Mouse (Mus musculus): ENCODE measurements around the gene Cdk7.

The Cdk7 gene

DNA sequence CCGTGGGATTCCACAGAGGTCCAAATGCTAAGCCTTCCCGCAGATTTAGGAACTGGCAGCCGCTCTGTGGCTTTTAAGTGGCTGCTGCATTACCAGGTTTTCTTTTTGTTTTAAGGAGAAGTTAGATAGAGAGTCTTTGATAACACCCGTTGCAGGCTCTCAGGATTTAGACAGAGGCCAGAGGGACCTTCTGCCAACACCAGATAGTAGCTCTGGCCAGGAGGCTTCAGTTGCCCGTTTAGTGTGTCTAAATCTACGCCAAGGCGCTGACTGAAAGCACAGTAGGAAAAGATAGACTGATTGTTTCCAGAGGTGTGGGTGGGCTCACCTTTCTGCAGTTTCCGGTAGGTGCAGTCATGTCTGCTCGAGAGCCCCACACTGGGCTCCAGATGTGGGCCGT lies 5.5 kb downstream of the Cdk7 start:
- in situ Hi-C loops (cut with MboI), result no loop called here

- in situ Hi-C loops (cut with MboI), result no loop called here
Measured at GRCm38 (mm10) chr13:100724051-100724754, 6.5 kb downstream of the Cdk7 start.

DNA sequence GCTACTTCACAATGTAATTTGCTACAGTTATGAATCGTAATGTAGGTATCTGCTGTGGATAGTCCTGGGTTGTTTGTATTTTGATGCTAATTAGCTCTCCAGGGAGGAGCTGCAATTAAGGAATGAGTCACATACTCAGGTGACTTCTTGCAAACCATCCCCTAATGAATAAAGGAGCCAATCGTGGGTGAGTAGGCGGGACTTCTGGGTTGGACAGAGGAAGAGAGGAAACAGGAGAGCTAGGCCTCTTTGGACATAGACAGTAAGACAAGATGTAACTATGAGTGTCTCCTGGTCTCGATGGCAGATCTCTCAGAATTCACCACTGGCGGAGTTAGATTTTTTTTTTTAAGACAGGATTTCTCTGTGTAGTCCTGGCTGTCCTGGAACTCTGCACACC lies 9.1 kb downstream of the Cdk7 start:
- in situ Hi-C loops (cut with MboI), result no loop called here

- in situ Hi-C loops (cut with MboI), result no loop called here
Measured at GRCm38 (mm10) chr13:100715467-100715866, 15.3 kb downstream of the Cdk7 start.

DNA sequence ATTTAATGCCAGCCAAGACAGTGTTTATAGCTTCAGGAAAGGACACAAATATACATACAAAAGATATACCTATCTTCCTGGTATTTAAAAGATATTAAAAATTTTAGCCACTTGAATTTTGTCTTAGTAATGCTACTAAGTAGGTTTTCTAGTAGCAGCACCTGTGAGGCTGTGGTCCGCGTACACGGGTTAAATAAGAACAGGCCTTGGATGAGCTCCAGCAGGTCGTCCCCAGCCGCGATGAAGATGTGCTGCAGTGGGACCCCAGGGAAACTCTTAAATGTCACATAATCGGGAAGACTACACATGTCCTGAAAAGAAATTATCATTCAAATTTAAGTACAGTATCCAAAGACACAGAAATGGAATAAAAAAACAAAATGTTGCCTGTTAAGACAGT lies 24.5 kb downstream of the Cdk7 start:
- in situ Hi-C loops (cut with MboI), result no loop called here

DNA sequence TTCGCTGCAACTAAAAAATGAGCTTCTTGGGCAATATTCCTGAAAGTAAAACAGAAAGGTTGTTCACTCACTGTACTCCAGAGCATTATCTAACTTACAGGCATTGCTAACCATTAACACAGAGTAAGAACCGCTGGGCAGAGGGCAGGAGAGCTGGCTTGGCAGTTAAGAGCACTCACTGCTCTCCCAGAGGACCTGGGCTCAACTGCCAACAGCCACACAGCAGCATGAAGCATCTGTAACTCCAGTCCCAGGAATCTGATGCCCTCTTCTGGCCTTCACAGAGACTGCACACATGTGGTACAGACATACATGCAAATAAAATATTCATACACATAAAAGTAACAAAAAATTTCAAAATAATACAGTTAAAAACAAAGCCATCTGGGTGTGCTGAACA lies 27.3 kb downstream of the Cdk7 start:
- in situ Hi-C loops (cut with MboI), result no loop called here

GRCm38 (mm10) chr13:100698866-100699265 lies 31.9 kb downstream of the Cdk7 start:
- in situ Hi-C loops (cut with MboI), result no loop called here

DNA sequence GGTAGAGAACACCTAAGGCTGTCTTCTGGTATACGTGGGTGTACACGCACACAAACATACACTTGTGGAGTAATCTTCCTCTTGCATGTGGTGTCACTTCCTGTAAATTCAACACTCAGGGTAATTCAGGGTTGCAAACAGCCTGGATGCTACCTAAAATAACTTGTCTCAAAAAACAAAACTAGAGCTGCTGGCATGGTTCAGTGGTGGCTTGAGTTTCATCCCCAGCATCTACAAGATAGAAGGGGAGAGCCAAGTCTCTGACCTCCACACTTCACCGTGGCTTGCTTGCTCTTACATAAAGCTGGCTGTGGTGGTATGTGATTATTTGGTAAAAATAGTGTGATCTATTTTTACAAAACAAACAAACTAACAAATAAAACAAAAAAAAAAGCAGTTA lies 33.2 kb downstream of the Cdk7 start:
- in situ Hi-C loops (cut with MboI), result no loop called here

DNA sequence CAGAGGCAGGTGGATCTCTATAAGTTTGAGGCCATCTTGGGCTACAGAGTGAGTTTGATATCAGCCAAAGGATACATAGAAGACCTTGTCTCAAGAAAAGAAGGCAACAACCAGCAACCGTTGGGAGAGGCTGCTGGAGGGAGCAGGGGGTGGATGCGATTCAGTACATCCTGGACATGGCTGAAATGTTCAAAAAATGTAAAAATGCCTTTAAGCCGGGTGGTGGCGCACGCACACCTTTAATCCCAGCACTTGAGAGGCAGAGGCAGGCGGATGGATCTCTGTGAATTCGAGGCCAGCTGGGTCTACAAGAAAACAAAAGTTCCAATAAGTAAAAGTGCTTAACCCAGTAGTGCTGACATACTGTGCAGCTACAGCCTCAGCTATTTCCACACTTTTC lies 43.2 kb downstream of the Cdk7 start:
- in situ Hi-C loops (cut with MboI), result no loop called here

GRCm38 (mm10) chr13:100684355-100684754 lies 46.4 kb downstream of the Cdk7 start:
- in situ Hi-C loops (cut with MboI), result no loop called here

GRCm38 (mm10) chr13:100682837-100683236 lies 47.9 kb downstream of the Cdk7 start:
- in situ Hi-C loops (cut with MboI), result no loop called here

DNA sequence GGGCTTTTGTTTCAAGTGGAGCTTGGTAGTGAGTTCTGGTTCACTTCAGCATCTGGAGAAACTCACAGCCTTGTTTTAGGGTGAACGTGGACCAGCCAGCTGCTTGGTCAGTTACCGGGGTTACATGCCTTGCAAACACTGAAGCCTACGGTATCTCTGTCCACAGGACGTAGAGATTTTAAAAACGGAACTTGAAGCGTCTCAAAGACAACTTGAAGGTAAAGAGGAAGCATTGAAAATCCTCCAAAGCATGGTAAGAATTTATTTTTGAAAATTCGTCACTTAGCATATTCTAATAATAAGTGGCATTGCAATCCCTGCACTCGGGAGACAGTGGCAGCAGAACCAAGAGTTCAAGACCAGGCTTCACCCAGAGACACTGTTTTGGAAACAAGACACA lies 49.1 kb downstream of the Cdk7 start:
- in situ Hi-C loops (cut with MboI), result no loop called here

DNA sequence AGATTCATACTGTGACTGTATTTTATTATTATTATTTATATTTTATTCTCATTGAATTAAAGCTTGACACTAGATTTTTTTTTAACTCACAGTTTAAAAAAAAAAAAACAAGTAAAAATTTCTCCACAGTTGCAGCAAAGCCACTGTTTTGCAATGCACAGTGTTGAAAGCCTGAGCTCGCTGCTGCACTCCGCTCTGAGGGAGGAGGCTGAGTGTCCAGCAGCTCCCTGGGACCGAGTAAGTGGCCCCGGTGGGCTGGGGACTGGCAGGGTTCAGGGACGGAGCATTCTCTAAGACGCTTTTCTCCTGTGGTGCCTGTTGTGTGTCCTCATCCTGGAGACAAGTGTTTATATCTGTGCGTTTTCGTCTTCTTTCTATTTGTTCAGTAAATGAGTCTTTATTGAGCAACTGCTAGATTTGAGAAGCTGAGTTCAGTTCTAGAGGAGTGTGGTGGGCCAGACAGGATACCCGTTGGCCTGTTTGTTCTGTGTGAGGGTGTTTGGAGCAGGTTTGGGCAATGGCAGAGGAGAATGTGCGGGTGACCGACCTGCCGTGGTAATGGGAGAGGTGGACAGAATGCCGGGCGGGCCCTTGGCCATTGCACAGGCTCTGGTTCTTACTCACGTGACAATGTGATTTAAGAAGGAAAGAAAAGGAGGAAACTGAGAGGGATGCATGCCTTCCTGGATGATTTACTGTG lies 54.7 kb downstream of the Cdk7 start:
- in situ Hi-C loops (cut with MboI), result no loop called here

DNA sequence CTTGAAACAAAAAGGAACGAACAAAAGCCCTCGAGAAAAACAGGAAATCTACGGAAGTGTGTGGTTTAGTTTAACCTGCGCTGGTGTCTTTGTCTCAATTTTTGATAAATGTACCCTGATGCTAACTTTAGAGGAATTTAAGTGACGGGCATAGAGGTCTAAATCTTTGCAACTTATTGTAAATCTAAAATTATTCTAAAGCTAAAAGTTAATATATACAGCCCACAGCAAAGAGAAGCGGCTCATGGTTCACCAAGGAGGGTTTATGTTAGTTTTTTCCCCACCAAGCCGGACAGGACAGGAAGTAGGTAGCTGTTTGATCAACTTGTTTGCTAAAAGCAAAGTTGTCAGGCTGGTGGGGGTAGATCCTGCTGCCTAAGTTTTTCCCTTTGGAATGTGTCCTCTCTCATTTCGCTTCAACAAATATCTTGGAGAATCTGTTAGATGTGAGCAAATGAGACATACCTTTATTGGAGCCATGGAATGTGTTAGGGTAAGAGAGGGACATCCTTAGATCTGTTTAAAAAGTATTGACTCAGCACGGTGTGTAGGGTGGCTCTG lies 60.5 kb downstream of the Cdk7 start:
- in situ Hi-C loops (cut with MboI), result no loop called here

DNA sequence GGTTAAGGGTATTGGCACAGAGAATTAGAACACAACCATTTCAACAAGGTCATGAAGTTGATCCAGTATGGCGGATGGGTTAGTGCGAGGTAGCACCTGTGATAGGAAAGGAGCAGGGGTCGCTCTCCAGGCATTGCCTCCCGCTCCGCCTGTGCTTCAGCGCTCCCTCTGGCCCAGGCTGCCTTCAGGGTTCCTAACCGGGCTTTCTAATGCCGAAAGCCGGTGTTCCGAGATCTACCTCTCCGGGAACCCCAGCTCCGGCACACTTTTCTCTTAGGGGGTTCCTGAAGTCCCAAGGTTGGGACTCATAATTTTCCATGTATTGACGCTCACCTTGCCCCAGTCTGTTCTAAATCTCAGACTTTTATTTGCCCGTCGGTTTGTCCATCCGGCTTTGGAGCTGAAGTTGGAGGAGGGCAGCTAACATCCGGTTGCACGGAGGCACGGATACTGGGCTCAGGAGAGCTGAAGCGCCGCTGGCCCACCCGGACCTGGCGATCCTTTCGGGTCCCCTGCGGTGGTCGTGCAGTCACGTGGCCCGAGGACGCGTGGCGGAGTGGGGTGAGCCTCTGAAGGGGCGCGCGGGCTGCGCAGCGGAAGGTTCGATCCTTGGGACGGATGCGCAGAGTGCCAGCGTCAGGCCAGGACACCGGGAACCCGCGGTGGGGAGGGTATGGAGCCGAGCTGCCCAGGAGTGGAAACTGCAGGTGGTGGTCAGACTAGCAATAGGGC lies 61.3 kb downstream of the Cdk7 start, which contains the start of gene Ccdc125:
Gene Ccdc125, plus strand, starts transcription at position 427 of the 732 bp plus-strand sequence.
- in situ Hi-C loops (cut with MboI), result no loop called here

- in situ Hi-C loops (cut with MboI), result no loop called here
Measured at GRCm38 (mm10) chr13:100659864-100660456, 70.8 kb downstream of the Cdk7 start.

DNA sequence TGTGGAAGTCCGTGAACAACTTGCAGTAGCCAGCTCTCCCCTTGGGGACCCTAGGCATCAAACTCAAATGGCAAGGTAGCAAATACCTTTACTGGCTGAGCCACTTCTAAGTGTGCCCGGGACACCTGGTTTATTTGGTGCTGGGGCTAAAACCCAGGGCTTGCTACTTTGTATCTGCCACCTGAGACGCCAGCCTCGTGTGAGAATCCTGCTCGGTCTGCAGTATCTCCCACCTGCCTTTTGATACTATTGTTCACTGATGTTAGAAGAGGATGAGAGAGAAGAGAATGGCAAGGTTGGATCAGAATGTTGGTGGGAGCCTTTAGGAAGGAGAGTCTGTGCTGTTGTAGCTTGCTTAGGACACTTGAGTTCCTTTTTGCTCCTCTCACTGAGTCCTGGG lies 72.6 kb downstream of the Cdk7 start:
- in situ Hi-C loops (cut with MboI), result no loop called here

Data from mature B cell (primary cell).